Mouse (Mus musculus) kidney, adult 2 months (tissue): Measurements from ENCODE around the gene Hoxa6.

ENCODE experiments used
- CTCF ChIP-seq: fragments of 200-500 bp; conservative IDR thresholded peaks from 2 replicates; pipeline ENCODE4 v1.5.1; 2011; ENCODE audit warnings: low read depth, mild to moderate bottlenecking, control low read depth, low read length, moderate library complexity, mixed read lengths; ENCODE audit not compliant: insufficient read depth, insufficient read length
- POLR2A ChIP-seq: fragments of 200-500 bp; IDR thresholded peaks from one replicate; pipeline ENCODE4 v1.6.1; 2011; ENCODE audit warnings: low read depth, low read length, control low read depth

DNA sequence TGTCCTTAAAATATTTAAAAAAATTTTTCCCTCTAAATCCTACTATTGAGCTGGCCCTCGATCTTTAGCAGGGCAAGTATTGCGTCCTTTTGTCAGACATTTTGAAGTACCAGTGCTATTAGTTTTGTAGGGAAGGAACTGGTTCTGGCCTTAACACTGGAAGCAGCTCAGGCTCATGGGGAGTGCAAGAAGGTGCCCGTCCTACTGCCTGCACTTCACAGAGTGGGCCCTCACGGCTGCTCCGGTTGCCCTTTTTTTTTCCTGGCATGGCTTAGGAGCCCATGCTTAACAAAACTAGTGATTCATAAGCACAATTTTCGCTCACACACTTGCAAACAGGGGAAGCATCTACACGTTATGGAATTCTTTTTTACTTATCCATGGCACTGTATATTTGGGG is 30.5 kb upstream of the Hoxa6 start:
- TF ChIP-seq POLR2A, result no peak
- no peak for TF ChIP-seq CTCF
